In genomic region chr5:31696971-31697643, GRCm38 (mm10) we compare ENCODE assay signal across 8 mouse cellular contexts. TPM values are rescaled to one million over a fixed set of nuclear protein-coding genes. Genes with fewer than 3 reads are reported as not detected.
DNase-seq lines count a peak whose midpoint lies in the region; ATAC-seq and TF ChIP-seq lines count a peak whose summit lies in the region.

Rbks (minus strand) TSS chr5:31697627.

- peak within 1 kb of the TSS; percentile 92 for H3K27ac ChIP-seq in heart, embryonic 11.5 days (ENCODE audit: low read depth, low read length)
- peak within 1 kb of the TSS; percentile 93 for H3K27ac ChIP-seq in forebrain, embryonic 10.5 days
- H3K27ac ChIP-seq in limb, embryonic 14.5 days (replicated peaks; ENCODE audit: low read depth, low read length), result peak within 1 kb of the TSS; percentile 86

- TF ChIP-seq CTCF in E14TG2a.4 (conservative IDR thresholded peaks at IDR 0.05; ENCODE audit: low read length), result no peak

- H3K4me3 ChIP-seq in heart, embryonic 11.5 days (ENCODE audit: low read depth, low read length), result peak within 1 kb of the TSS; percentile 86
- peak within 1 kb of the TSS; percentile 94 for H3K4me3 ChIP-seq in E14TG2a.4 (replicated peaks; ENCODE audit: low read length)
- peak within 1 kb of the TSS; percentile 84 for H3K4me3 ChIP-seq in forebrain, embryonic 10.5 days
- H3K4me3 ChIP-seq in limb, embryonic 14.5 days (replicated peaks; ENCODE audit: low read length), result peak within 1 kb of the TSS; percentile 73

- H3K4me2 ChIP-seq in heart, embryonic 11.5 days, result peak within 1 kb of the TSS; percentile 83
- peak within 1 kb of the TSS; percentile 75 for H3K4me2 ChIP-seq in limb, embryonic 14.5 days (replicated peaks; ENCODE audit: low read depth, low read length, severe bottlenecking)

- peak within 1 kb of the TSS; percentile 92 for H3K9ac ChIP-seq in heart, embryonic 11.5 days (ENCODE audit: low read depth, low read length)
- H3K9ac ChIP-seq in limb, embryonic 14.5 days (ENCODE audit: low read depth, low read length, severe bottlenecking), result peak within 1 kb of the TSS; percentile 80

- H3K9me3 ChIP-seq in heart, embryonic 11.5 days (replicated peaks; ENCODE audit: control insufficient read depth, low read length), result no peaks in the 10 kb centered on the region
- H3K9me3 ChIP-seq in E14TG2a.4 (ENCODE audit: low read length), result no peaks in the 10 kb centered on the region
- H3K9me3 ChIP-seq in forebrain, embryonic 10.5 days, result no peaks in the 10 kb centered on the region
- H3K9me3 ChIP-seq in limb, embryonic 14.5 days (ENCODE audit: control insufficient read depth, low read length), result no peaks in the 10 kb centered on the region

- H3K27me3 ChIP-seq in heart, embryonic 11.5 days (ENCODE audit: control insufficient read depth, insufficient read depth, low read length), result no peaks in the 10 kb centered on the region
- no peaks in the 10 kb centered on the region for H3K27me3 ChIP-seq in E14TG2a.4 (ENCODE audit: insufficient read depth, low read length)
- H3K27me3 ChIP-seq in forebrain, embryonic 10.5 days (ENCODE audit: poor library complexity, severe bottlenecking), result no peaks in the 10 kb centered on the region
- H3K27me3 ChIP-seq in limb, embryonic 14.5 days (ENCODE audit: control insufficient read depth, insufficient read depth, low read length), result no peaks in the 10 kb centered on the region

- DNase-seq in heart, postnatal 25 days (ENCODE audit: low spot score), result no peak
- peak; percentile 15 for DNase-seq in forebrain, embryonic 10.5 days (ENCODE audit: extremely low spot score, low spot score)
- DNase-seq in limb, embryonic 14.5 days (ENCODE audit: low spot score), result no peak
- peak; percentile 15 for DNase-seq in skeletal muscle tissue, adult 2 months (ENCODE audit: low read depth, low spot score)
- no peak for DNase-seq in cerebellum, postnatal 10 days
- DNase-seq in urinary bladder, postnatal 14 days (ENCODE audit: low spot score), result no peak

- H3K4me1 ChIP-seq in heart, embryonic 11.5 days (ENCODE audit: control insufficient read depth, insufficient read depth, low read length), result no peaks in the 10 kb centered on the region
- peaks cover 24% of the 10 kb centered on the region for H3K4me1 ChIP-seq in E14TG2a.4 (replicated peaks; ENCODE audit: low read depth, low read length)
- peaks cover 18% of the 10 kb centered on the region for H3K4me1 ChIP-seq in forebrain, embryonic 10.5 days
- peaks cover 4% of the 10 kb centered on the region for H3K4me1 ChIP-seq in limb, embryonic 14.5 days (ENCODE audit: control insufficient read depth, insufficient read depth, low read length)

- no peaks in the 10 kb centered on the region for H3K36me3 ChIP-seq in heart, embryonic 11.5 days (ENCODE audit: control insufficient read depth, insufficient read depth, low read length)
- peaks cover 10% of the 10 kb centered on the region for H3K36me3 ChIP-seq in E14TG2a.4 (ENCODE audit: insufficient read depth, low read length)
- H3K36me3 ChIP-seq in forebrain, embryonic 10.5 days (replicated peaks), result no peaks in the 10 kb centered on the region
- 0 out of 2 replicates have a peak, but pooled peaks cover 3% of the 10 kb centered on the region for H3K36me3 ChIP-seq in limb, embryonic 14.5 days (ENCODE audit: control insufficient read depth, insufficient read depth, low read length)

- intact Hi-C loops in heart, postnatal 25 days (cut with DNase I), result loop anchor here (2.0 to 5.0 kb wide), 3 partner anchors 55 to 130 kb away; no protein-coding TSS in a partner anchor

- ATAC-seq in heart, embryonic 11.5 days (replicated peaks; ENCODE audit: insufficient number of reproducible peaks, low FRiP score, low TSS enrichment), result peak; percentile 83; the same call in 1 of the 2 replicates
- ATAC-seq in limb, embryonic 14.5 days (ENCODE audit: low FRiP score, low read depth), result no peak

- no peak for TF ChIP-seq POLR2A in limb, embryonic 14.5 days (IDR thresholded peaks at IDR 0.05; ENCODE audit: borderline replicate concordance, extremely low read depth, insufficient read depth, insufficient read length)

- 6% methylated on average over 18 of the region's 18 CpGs for WGBS in heart, embryonic 11.5 days (ENCODE audit: insufficient replicate concordance)
- WGBS in forebrain, embryonic 10.5 days, result 9% methylated on average over 18 of the region's 18 CpGs
- WGBS in limb, embryonic 14.5 days, result 10% methylated on average over 16 of the region's 18 CpGs

RNA-seq across cellular contexts. Expression of gene Rbks, which starts in this region (rescaled TPM):
- 4.9 and 7.7 TPM in 2 replicates for polyA plus RNA-seq in heart, embryonic 11.5 days (2014; fragmentation: Nextera tagmentation; extraction: Ambion mirVana)
- 1 to 10 TPM; 2.7 to 4.4 TPM for total RNA-seq in heart, postnatal 25 days (2021)
- polyA plus RNA-seq in forebrain, embryonic 10.5 days (2016; fragmentation: Nextera tagmentation; extraction: Ambion mirVana), result 5.2 and 5.7 TPM in 2 replicates
- 1.5 and 1.9 TPM in 2 replicates for polyA plus RNA-seq in limb, embryonic 14.5 days (2012; rRNA removed)
- 2.2 and 3.0 TPM in 2 replicates for polyA plus RNA-seq in limb, embryonic 14.5 days (2014; fragmentation: Nextera tagmentation; extraction: Ambion mirVana)

Comparison
In these comparisons a context has a peak if more than half of its experiments do, and no peak if none do; other contexts are left out.
1. DNase-seq: peak in forebrain, embryonic 10.5 days (single experiment) and skeletal muscle tissue, adult 2 months (single experiment); none in heart, postnatal 25 days (single experiment), limb, embryonic 14.5 days (single experiment), cerebellum, postnatal 10 days (0 of 2) and urinary bladder, postnatal 14 days (single experiment).
2. Peak in every context shown above with its lines, with median percentiles within 50 percentile points of each other: H3K27ac ChIP-seq and H3K4me3 ChIP-seq.